Mouse (Mus musculus): ENCODE measurements at regions not wholly inside any gene's neighbourhood (a gene's known extent, or its start where the extent isn't known, plus 50 kb on each side); places are given as distances from the start of the nearest gene placed in this dataset.

DNA sequence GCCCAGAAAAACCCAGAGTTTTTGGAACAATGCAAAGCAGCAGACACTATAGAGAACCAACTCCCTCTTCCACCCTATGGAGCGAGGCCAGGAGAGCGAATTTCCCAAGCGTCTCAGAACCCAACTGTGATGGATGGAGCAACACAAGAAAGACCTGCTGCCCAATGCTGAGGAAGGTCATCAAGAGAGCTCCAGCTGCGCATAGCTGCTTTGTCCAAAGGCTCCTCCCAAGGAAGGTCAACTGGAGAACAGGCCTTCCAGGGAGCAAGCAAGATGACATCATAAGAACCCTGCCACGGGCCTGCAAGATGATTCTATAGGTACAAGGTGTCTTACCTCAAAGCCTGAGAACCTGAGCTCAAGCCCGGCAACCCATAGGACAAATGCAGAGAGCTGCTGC is 104.5 kb upstream of the Lpar1 start:
- no peak for DNase-seq

DNA sequence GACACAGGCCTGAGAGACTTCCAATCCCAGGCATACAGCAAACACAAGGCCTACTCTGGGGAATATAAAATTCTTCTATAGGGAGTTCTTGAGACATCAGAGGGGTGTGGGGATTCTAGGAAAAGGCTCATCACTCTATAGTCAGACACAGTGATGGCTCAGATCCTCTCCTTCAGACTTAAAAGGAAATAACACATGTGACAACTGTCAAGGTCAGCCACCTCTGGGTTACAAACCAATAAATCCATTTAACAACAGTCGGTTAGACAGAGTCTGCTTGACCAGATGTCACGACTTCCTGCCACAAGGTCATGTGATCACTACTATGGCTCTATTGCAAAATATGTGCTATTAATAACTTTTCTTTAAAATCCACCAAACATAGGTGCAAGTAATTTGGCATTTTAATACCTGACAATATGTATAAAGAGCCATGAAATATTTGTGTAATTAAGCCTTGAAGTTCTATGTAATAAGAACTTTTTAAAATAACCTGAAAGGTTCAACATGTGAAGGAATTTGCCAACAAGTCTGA is 94.1 kb upstream of the Lpar1 start:
- DNase-seq = peak in 1 of 2 experiments; percentile 22

DNA sequence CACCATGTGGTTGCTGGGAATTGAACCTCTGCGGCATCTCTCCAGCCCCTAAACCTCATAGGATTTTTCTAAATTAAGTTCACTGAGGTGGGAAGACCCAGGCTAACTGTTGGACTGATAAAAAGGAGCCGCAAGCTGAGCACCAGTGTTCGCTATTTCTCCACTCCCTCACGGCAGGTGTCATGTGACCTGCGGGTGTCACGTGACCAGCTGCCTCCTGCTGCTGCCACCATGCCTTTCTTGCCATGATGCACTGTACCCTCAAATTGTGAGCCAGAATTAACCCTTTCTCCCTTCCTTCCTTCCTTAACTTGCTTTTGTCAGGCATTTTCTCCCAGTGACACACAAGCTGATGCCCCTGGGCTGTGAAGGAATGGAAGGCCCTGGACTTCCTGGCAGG is 93.1 kb upstream of the Lpar1 start:
- DNase-seq = no peak

DNA sequence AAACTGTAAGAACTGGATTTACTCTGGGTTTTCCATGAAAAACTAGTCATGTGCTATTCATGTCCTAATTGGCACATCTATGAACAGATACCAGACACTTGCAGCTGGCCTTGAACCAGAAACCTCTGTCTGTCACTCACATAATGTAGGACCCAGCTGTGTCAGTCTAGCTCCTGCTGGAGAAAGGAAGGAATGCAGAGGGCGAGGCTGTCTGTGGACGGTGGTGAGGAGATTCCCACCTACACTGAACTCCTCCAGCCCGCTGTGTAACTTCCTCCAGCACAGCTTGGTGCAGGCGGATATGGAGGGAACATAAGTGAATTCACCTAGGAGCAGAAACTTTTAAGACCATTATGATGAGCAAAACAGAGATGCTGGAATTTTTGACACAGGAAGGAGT is 89.7 kb upstream of the Lpar1 start:
- no peak for DNase-seq

DNA sequence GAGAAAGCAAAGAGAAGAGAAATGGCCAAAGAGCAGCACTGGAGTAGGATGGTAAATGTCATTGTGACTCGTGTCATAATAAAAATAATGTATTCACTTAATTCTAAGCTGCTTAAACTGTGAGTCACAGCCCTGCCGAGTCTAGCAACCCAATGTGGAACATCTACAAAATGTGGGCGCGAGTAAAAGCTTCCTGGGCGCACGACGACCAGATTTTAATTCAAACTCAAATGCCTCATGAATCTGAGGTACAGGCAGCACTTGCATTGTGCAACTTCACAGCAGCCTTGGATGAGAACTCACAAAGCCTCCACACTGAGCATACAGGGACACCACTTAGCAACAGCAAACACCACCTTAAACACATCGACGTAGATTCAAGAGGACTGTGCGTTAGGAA is 88.5 kb upstream of the Lpar1 start:
- DNase-seq = no peak

DNA sequence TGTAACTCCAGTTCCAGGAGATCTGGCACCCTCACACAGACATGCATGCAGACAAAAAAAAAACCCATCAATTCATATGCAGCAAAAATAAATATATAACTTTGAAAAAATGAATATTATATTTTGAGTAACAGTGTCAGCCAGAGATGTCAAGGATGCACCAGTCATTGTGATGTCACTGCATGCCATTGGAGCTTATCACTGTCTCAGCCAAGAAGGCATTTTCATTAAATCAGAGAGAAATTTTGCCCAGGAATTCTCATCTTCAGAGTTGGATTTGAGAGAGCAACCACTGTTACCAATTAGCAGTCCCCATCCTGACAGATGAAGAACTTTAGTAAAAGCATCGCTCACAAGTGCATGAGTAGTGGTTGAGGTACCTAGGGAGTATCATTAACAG is 79.0 kb upstream of the Lpar1 start:
- DNase-seq = no peak

DNA sequence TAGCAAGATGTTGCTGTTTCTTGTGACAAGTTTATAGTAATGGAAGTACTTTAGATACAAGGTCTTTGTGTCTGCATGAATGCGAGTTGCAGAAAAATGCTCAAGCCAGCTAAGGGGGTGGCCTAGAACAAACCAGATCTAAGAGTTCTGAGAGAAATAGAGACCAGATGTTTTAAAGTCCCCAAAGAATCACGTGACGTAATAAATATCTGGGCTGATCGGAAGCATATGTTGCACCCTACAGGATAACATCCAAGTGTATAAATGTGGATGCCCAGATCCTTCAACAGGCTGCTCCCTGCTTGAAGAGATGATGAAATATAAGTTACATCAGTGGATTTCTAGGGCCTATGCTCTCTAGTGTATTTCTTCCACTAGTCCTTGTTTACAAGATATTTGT is 77.7 kb upstream of the Lpar1 start:
- DNase-seq = no peak

DNA sequence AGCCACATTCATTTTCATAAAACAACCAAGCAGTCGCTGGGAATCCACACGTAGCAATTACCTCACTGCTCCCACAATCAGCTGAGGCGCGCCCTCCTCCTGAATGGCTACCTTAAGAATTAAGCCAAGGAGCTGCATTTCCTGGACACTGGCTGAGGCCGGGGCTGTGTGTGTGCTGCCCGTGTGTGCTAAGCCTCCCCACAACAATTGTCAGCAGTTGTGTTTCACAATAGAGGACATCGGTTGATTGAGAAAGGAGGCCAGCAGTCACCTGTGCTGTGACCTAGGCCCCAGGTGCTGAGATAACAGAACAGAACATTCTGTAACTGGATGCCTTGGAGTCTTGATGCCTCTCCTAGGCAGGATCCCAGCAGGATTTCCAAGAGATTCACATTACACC is 73.3 kb upstream of the Lpar1 start:
- no peak for DNase-seq

DNA sequence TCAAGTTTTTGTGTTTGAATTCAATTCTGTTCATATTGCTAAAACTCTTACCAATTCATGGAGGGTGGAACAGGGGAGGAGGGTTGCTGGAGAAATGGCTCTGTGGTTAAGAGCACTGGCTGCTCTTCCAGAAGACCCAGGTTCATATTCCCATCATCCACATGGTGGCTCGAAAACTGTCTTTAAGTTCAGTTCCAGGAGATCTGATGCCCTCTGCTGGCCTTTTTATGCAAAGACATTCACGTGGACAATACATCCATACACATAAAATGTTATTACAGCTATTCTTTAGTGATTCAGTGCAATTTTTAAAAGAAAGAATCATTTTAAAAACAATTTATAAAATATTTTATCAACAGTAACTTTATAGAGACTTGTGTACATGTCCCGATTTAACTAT is 70.4 kb upstream of the Lpar1 start:
- DNase-seq = no peak

DNA sequence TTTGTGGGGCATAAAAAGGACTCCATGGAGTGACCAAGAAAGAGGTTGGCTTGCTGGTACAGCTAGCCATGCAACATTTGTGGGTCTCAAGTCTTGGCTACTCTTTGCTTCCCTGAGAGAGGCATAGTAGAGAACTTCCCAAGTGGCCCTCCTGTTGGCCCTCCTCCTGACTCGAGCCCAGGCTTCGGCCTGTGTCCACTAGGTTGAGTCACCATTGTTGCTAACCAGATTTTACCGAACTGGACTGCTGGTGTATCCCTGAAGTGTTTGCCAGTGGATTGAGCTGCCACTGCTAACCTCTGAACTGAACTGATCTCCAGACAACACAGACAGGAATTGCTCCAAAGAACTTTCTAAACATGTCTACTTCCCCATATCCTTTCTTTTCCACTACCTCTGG is 66.9 kb upstream of the Lpar1 start:
- DNase-seq = no peak

DNA sequence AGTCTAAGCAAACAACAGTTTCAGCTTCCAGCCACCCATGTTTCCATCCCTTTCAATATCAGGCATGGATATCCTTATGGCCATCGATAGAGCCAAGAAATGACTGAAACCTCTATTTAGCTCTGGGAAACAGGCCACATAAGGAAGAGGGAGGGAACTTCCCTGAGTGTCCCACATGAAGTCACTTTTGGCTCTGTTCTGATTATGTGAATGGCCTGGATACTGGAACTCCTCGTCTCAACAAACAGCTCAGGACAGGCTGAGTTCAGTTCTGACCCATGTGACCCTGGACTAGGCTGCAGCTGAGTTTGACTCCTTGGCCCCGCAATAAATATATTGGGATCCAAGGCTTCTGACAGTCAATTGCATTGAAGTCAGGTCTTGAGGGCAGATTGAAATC is 63.6 kb upstream of the Lpar1 start:
- DNase-seq = no peak

DNA sequence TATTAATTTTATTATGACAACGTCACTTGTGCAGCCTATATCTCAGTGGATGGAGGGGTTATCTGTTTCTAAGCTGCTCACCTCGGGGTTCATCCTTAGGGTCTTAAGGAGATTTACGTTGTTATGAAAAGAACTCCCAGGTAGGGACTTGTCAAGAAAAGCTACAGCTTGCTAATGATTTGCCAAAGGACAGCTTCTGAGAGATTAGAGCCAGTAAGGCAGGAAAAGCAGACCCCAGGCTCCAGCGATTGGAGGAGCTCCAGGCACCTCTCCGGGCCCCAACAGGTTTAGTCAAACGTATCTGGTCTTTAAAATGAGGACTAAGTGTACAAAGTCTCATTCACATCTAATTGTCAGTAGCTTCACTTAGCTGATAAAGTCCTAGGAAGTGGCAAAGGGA is 59.8 kb upstream of the Lpar1 start:
- no peak for DNase-seq

DNA sequence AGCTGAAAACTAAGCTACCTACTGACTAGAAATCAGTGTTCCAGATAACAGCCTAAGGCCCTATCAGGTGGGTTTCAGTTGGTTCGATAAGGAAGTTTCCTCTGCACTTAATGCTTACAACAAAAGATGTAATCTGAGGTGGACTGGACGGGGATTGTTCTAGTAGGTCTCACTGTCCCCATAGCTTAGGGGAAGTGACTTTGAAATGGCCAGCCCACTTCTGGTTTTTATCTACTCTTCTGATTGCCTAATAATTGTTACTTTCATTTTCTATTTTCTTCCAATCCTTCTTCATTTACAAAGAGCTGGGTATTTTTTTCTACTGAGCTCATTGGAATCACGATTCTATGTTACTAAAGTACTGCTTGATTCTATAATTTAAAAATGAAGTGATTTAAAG is 59.3 kb upstream of the Lpar1 start:
- no peak for DNase-seq

DNA sequence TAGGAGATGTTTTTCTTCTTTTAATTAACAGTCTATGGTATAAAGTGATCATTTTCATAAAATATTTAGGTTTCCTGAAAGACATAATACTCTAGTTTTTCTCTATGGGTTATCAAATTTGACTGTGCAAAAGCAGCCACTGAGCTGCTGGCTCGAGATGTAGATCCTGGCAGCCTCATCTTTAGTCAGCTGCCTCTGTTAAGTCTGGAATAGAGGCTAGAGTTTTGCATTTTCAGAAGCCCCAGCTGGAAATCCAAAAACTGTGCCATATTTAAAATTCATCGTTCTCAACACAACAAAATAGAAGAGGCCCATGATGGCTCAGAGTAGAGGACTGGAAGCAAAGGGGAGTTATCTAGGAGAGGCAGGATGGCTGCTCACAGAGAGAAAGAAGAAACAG is 53.8 kb upstream of the Lpar1 start:
- no peak for DNase-seq

DNA sequence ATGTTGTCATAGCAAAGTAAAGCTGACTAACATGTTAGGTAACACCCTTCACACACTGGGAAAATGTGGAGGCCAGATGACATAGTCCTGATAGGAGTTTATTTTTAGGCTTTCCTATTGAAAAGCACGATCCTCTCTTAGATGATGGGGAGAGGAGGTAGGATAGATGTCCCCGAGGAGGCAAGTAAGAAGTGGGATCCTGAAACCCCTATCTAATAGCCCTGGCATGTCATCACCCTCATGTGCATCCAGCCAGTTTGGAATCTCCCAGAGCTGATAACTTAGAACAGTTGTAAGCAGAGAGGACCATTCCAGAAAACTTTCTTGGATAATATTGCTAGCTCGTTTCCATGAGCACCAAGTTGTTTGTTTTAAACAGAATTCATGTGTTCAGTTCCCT is 52.2 kb upstream of the Lpar1 start:
- no peak for DNase-seq

Measured in kidney, adult 8-10 months (tissue).